Mouse (Mus musculus) olfactory bulb, adult 2 months (tissue): ENCODE data around the gene Cdyl2. TPM values are rescaled to one million over a fixed set of nuclear protein-coding genes. Genes with fewer than 3 reads are reported as not detected.

ENCODE experiments used
- H3K27ac ChIP-seq: fragments of 200-500 bp; 2 replicates; pipeline ENCODE4 v1.5.1; 2012; ENCODE audit warnings: low read depth, low read length; ENCODE audit not compliant: insufficient read depth
- H3K4me1 ChIP-seq: fragments of 200-500 bp; 2 replicates; pipeline ENCODE4 v1.6.1; 2012; ENCODE audit warnings: low read length; ENCODE audit not compliant: control insufficient read depth, insufficient read depth
- H3K4me3 ChIP-seq: fragments of 200-500 bp; 2 replicates; pipeline ENCODE4 v1.5.1; 2012; ENCODE audit warnings: mild to moderate bottlenecking, low read depth, low read length, moderate library complexity; ENCODE audit not compliant: insufficient read depth
- CTCF ChIP-seq: fragments of 200-500 bp; IDR thresholded peaks from 2 replicates; pipeline ENCODE4 v1.5.1; 2012; ENCODE audit warnings: low read depth, mild to moderate bottlenecking, low read length, moderate library complexity; ENCODE audit not compliant: insufficient read depth
- POLR2A ChIP-seq: fragments of 200-500 bp; IDR thresholded peaks from 2 replicates; pipeline ENCODE4 v1.6.1; 2012; ENCODE audit warnings: mild to moderate bottlenecking, low read depth, low read length, moderate library complexity; ENCODE audit not compliant: insufficient read depth
- WGBS: fragments of 180-500 bp; shearing (Covaris S2); methylation state at CpG from one replicate; pipeline ENCODE4 v1.1.7; 2018; 5-methylcytosine and 5-hydroxymethylcytosine counted together
- polyA plus RNA-seq: library from polyadenylated mRNA; stranded (reverse); fragments of >200 nt; gene quantifications from 2 replicates; pipeline ENCODE4 v1.2.4, GENCODE M21; 2012; ENCODE audit warnings: low replicate concordance; ENCODE audit not compliant: missing spikeins, insufficient read depth, insufficient read length

Cdyl2 gene
- polyA plus RNA-seq, 1 experiment, result not detected

DNA sequence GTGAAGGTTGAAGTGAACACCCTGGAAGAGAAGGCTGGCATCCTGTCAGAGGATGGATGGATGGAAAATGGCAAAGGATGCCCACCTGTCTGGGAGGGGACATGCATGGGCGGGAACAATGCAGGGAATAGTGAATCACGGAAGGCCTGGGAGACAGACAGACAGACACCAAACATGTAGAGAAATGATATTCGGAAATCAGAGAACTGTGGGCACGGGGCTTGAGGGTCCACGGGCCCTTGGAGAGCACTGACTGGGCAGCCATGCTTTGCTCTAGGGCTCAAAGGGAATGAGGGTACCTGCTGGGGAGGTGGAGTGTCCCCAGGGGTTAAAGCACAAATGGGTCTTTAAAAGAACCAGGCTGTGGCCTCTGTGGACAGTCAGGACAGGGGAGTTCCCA, 113.6 kb downstream of the Cdyl2 start:
- H3K4me3 ChIP-seq, result no peak overlapping the region
- WGBS, result 94% methylated on average over 5 of the region's 5 CpGs
- peaks cover 39% of the 10 kb centered on the region for H3K4me1 ChIP-seq
- H3K27ac ChIP-seq, result no peak overlapping the region
- no peak for TF ChIP-seq CTCF
- no peak for TF ChIP-seq POLR2A

DNA sequence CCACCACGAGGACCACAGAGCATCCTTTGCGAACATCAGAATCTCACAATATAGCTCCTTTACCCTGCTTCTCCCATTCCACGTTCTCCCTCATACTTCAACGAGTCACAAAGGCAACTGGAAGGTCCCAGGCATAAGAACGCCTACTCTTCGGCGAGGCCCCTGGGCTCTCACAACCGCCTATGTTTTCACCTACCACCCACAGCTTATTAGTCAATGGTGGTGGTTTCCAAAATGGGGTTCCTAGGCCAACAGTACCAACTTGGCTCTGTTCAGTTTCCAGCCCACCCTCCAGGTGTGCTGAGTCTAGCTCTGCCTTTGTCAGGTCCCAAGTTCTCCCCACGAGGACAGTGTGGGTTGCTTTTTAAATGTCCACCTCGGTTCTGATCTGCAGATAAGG, 114.0 kb downstream of the Cdyl2 start:
- H3K4me1 ChIP-seq, result peaks cover 39% of the 10 kb centered on the region
- no peak overlapping the region for H3K27ac ChIP-seq
- TF ChIP-seq CTCF (no peak), POLR2A (no peak)
- H3K4me3 ChIP-seq, result no peak overlapping the region
- 66% methylated on average over 10 of the region's 10 CpGs for WGBS

DNA sequence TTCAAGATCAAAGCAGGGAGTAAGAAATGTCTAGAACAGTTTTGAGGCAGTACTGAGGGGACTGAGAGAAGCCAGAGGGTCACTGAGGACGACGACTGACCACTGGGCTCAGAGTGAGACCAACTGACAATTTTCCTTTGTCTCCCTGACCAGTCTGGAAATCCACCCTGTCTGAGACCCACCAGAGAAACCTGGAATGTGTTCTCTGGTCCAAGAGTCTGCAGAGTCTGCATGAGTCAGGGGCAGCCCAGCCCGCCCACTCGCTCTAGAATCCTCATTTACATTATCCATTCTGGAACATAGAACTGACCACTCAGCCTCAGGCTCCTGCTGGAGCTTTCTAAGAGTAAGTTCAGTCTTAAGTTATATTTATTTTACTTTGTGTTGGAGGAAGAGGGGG, 114.9 kb downstream of the Cdyl2 start:
- Histone ChIP-seq H3K27ac (no peak overlapping the region), H3K4me3 (no peak overlapping the region), H3K4me1 (peaks cover 39% of the 10 kb centered on the region)
- WGBS, result 75% methylated on average over 4 of the region's 4 CpGs
- TF ChIP-seq CTCF, result no peak
- TF ChIP-seq POLR2A, result no peak

DNA sequence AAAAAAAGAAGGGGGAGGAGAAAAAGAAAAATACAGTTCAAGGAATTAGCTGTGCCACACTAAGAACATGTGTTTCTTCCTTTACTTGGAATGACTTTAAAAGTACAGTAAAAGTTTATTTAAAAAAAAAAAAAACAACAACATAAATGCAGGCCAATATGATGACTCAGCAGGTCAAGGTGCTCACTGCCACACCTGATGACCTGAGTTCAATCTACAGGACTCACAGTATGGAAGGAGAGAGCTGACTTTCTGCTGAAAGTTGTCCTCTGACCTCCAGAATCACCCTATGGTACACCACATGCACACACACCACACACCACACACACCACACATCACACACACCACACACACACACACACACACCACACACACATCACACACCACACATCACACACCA, 116.4 kb downstream of the Cdyl2 start:
- no peak overlapping the region for H3K4me3 ChIP-seq
- TF ChIP-seq CTCF, result no peak
- H3K4me1 ChIP-seq, result peaks cover 25% of the 10 kb centered on the region
- no peak overlapping the region for H3K27ac ChIP-seq

DNA sequence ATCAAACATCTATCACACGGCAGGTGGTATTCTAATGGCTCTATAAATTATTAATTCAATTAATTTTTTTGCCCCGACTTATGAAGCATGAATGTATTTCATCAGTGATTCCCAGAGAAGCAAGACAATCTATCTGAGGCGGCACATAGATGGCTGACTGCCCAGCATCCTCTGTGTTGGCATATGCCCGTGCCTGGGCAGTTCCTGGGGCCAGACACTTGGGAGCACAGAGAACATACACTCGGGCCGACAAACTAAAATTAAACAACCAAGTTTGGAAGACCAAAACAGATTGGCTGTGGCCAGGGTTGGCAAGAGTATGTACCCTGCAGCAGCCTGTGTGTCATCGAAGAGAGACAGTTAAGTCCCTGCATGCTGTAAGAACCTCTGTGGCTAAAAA, 117.9 kb downstream of the Cdyl2 start:
- Histone ChIP-seq H3K4me3 (no peak overlapping the region), H3K4me1 (peaks cover 12% of the 10 kb centered on the region), H3K27ac (no peak overlapping the region)
- TF ChIP-seq CTCF (no peak), POLR2A (no peak)
- WGBS, result 69% methylated on average over 7 of the region's 7 CpGs

DNA sequence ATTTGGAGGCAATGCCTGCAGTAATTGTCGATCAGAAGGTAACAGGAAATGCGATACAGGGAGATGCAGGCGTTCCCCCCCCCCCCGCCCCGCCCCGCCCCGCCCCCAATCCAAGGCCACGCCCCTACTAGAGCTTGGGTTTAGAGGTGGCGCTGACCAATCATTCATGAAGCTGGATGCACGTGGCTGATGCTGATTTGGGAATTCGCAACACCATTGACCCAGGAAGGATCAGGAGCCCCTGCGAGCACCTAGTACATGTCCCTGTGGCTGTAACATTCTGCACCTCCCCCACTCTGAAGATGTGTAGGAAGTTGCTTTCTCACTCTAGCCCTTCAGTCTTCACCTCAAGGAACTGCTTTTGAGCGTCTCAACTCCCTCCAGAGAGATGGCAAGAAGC, 126.6 kb downstream of the Cdyl2 start:
- TF ChIP-seq POLR2A (no peak), CTCF (no peak)
- H3K4me1 ChIP-seq, result 0 out of 2 replicates have a peak, but pooled peaks cover 3% of the 10 kb centered on the region
- 61% methylated on average over 13 of the region's 13 CpGs for WGBS

DNA sequence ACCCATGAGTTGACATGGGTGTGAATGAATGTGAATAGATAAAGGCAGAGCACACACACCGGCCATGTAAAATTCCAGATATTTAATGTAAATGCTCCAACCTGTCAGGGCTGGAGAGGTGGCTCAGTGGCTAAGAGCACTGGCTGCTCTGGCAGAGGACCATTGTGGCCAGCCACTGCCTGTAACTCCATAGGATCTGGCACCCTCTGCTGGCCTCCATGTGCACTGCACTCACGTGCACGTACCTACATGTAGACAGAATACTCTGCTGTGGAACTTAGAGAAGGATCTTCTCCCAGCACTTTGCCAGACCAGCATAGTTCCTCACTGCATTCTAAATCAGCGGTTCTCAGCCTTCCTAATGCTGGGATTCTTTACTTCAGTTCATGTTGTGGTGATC, 130.0 kb downstream of the Cdyl2 start:
- H3K27ac ChIP-seq, result no peak overlapping the region
- 96% methylated on average over 4 of the region's 4 CpGs for WGBS
- H3K4me3 ChIP-seq, result no peak overlapping the region
- no peak for TF ChIP-seq POLR2A
- no peak for TF ChIP-seq CTCF
- H3K4me1 ChIP-seq, result 0 out of 2 replicates have a peak, but pooled peaks cover 3% of the 10 kb centered on the region

More for the DNA sequence above, 126.6 kb downstream of the Cdyl2 start:
- Histone ChIP-seq H3K4me3 (no peak overlapping the region), H3K27ac (no peak overlapping the region)

DNA sequence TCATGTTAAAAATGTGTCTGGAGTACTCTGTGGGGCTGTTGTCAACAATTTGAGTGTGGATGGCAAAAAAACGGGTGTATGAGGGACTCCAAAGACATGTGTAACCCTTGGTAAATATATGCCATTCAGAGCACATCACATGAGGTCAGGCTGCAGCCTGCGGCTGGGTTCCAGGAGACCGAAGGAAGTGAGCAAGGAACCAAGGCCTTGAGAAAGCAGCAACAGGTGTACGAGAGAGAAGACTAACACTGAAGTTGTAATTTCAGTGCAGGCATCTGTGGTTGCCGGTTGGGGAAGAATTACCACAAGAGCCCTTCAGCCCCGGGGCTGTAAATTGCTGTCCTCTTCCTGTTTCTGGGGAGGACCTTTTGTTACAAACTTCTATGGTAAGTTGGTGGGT, 133.1 kb downstream of the Cdyl2 start:
- Histone ChIP-seq H3K4me3 (no peak overlapping the region), H3K4me1 (no peaks in the 10 kb centered on the region), H3K27ac (no peak overlapping the region)
- 88% methylated on average over 6 of the region's 6 CpGs for WGBS
- TF ChIP-seq CTCF (no peak), POLR2A (no peak)

DNA sequence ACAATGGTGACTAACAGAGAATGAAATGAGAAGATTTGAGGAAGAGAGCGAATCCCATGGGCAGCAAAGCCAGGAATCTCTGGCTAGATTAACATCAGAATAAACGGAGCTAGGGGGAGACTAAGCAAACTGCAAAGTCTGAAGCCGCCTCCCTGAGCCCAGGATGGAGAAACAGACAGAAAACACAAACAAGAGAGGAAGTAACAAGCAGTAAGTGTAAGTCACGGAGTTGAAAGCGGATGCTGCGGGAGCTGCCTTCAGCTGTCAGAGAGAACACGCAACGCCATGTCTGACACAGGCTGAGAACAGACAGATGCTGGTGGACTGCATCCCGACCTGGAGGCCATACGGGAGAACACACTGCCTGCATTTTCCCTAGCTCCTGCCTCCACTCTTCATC, 141.6 kb downstream of the Cdyl2 start:
- WGBS, result 87% methylated on average over 10 of the region's 10 CpGs
- no peak overlapping the region for H3K4me3 ChIP-seq
- TF ChIP-seq POLR2A (no peak), CTCF (no peak)
- H3K4me1 ChIP-seq, result 0 out of 2 replicates have a peak, but pooled peaks cover 3% of the 10 kb centered on the region
- H3K27ac ChIP-seq, result no peak overlapping the region

DNA sequence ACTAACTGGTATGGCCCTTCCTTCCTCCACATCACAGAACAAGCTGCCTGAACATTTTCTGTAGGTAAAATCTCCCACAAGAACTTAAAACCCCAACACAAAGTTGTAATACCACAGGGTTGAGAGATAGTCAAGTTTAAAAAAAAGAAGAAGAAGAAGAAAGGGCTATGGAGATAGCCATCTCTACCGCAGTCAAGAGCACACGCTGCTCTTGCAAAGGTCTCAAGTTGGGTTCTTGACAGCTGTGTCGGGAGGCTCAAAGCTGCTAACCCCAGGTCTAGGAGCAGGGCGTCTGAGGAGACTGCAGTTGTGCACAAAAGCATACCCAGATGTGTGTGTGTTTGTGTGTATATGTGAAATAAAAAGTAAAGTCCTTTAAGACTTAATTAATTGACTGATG, 142.2 kb downstream of the Cdyl2 start:
- WGBS, result 90% methylated on average over 4 of the region's 4 CpGs
- TF ChIP-seq POLR2A, result no peak
- TF ChIP-seq CTCF, result no peak
- Histone ChIP-seq H3K4me1 (0 out of 2 replicates have a peak, but pooled peaks cover 3% of the 10 kb centered on the region), H3K4me3 (no peak overlapping the region), H3K27ac (no peak overlapping the region)
